Mouse (Mus musculus): ENCODE measurements around the gene Tex38. TPM values are rescaled to one million over a fixed set of nuclear protein-coding genes. Genes with fewer than 3 reads are reported as not detected.

Gene Tex38
- polyA plus RNA-seq (2017; shearing (Covaris generic)): not detected

DNA sequence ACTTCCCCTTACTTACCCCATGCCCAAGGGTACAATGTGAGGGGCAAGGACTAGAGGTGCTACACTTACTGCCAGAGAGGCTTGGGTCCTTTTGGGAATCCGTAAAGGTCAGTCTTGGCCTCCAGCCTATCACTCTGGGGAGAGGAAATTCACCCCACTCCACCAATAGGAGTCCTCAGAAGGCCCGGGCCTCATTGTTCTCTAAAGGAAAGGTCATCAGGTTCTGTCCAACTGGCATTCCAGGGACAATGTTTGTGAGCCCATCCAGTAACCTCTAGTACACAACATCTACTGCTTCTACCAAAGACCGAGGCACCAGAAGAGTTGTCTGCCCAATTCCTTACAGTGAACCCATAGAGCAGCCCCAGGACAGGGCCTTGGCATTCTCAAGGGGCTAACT, at the start of gene Tex38:
Gene Tex38 (minus strand): TSS at position 101 of the 400 bp plus-strand sequence.

DNA sequence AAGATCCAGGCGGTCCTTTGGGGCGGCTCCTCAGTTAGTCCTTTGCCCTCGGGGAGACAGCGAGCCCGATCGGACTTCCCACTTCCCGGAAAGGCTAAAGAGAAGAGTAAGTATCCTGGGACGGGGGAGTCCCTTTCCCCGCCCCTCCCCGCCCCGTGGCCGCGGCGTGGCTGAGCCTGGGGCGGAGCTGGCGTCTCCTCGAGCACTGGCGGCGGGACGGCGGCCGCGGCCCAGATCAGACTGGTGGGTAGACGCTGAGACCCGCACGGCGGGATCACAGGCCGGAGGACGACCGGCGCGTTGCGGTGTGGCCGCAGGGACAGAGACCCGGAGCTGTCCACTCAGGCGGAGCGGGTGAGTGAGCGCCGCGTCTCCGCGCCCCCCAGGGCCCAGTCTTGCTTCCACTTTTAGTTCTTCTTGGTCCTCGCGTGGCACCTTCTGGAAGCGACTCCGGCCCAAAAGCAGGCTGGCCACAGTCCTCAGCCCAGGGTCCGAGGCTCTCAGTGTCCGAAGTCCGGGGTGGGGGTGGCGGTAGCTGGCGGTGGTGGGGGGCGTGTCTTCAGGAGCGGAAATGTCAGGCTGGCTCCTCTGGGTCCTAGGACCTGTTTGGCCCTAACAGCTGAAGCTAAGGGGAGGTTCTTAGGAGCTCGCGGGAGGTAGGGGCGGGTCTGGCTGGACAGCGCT, 47.2 kb upstream of the Tex38 start, which contains the start of gene Mob3c:
Gene Mob3c (plus strand): TSS at position 205 of the 684 bp plus-strand sequence.

DNA sequence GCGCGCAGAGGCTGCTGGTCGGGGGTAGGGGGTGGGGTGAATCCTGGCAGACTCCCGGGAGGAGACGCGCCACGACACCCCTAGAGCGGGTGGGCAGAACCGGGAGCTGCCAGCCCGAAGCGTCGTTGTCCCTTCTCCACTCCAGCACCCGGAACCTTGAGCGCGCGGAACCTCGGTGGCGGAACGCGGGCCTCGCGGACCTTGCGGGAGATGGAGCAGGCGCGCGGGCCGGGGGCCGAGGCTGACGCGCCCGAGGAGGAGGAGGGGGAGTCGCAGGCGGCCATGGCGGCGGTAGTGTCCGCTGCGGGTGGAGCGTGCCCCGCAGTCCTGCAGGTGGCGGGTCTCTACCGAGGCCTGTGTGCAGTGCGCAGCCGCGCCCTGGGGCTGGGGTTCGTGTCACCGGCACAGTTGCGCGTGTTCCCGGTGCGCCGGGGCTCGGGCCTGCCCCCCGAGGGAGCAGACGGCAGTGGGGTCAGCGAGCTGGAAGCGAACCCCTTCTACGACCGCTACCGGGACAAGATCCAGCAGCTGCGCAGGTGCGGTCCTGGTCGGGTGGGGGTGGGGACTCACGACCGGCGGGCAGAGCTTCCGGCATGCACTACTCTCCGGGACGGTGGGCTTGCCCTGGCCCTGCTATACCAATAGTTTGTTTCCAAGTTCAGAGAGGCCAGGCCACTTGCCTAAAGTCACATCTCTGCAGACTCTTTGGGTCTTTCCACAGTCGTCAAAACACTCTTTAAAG, 4.1 kb upstream of the Tex38 start, which contains the start of gene Atpaf1:
Gene Atpaf1 (plus strand): TSS at position 44 of the 742 bp plus-strand sequence.

DNA sequence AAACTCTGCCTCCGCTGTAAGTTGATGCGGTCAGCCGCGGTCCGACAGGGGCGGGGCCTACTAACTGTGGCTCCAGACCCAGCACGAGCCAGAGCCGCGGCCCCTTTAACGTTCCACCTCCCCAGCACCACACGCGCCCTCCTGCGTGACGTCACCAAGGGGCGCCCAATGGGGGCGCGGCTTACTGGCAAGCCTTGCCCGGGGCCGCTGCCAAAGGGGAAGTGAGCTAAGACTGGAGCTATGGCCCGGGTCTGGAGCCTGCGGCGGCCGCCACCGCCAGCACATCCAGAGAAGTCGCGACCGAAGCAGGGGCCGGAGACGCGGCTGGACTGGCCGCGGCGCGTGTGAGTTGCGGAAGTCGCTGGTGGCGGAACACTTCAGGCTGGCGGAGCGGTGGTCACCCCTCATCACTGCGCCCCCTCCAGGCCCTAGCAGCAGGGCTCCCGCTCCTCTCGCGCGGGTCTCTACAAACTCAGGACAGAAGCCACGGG, 43.2 kb downstream of the Tex38 start, which contains the start of gene Efcab14:
Gene Efcab14 (plus strand): TSS at position 194 of the 491 bp plus-strand sequence.

Other genes with a start within 250 kb of the Tex38 start
- not detected for gene Cyp4a31, start 217.4 kb downstream of the Tex38 start, polyA plus RNA-seq (2017; shearing (Covaris generic))
- not detected for gene Cyp4a32, start 180.0 kb downstream of the Tex38 start, polyA plus RNA-seq (2017; shearing (Covaris generic))
- not detected for gene Cyp4b1, start 133.3 kb downstream of the Tex38 start, polyA plus RNA-seq (2017; shearing (Covaris generic))
- 72.9 TPM for gene Efcab14, start 43.3 kb downstream of the Tex38 start, polyA plus RNA-seq (2017; shearing (Covaris generic))
- gene Atpaf1, start 3.8 kb upstream of the Tex38 start, polyA plus RNA-seq (2017; shearing (Covaris generic)): 35.7 TPM
- gene Mob3c, start 47.1 kb upstream of the Tex38 start, polyA plus RNA-seq (2017; shearing (Covaris generic)): 27.9 TPM
- 79.2 TPM for gene Mknk1, start 58.2 kb upstream of the Tex38 start, polyA plus RNA-seq (2017; shearing (Covaris generic))
- gene Kncn, start 103.4 kb upstream of the Tex38 start, polyA plus RNA-seq (2017; shearing (Covaris generic)): not detected
- not detected for gene 6430628N08Rik, start 109.6 kb upstream of the Tex38 start, polyA plus RNA-seq (2017; shearing (Covaris generic))
- gene Dmbx1, start 158.9 kb upstream of the Tex38 start, polyA plus RNA-seq (2017; shearing (Covaris generic)): not detected
- gene Faah, start 236.9 kb upstream of the Tex38 start, polyA plus RNA-seq (2017; shearing (Covaris generic)): 147 TPM

Data from inflammation-experienced regulatory T-cells, adult 16 weeks (primary cell).